Mouse (Mus musculus) liver, embryonic 13.5 days (tissue): Measurements from ENCODE around the gene Arhgap15. TPM values are rescaled to one million over a fixed set of nuclear protein-coding genes. Genes with fewer than 3 reads are reported as not detected.

Experiments
- ATAC-seq: fragments of 200-750 bp; cut with Nextera tagmentation; 2 replicates; pipeline ENCODE4 v1.8.0; 2017; ENCODE audit warnings: low read depth, mild to moderate bottlenecking, moderate number of reproducible peaks, moderate library complexity
- DNase-seq: peaks from one replicate; pipeline ENCODE4 v3.0.0; 2022
- H3K27ac ChIP-seq: fragments of 300-500 bp; sonication (generic); 2 replicates; pipeline ENCODE4 v1.5.1; 2015; ENCODE audit warnings: moderate library complexity, mild to moderate bottlenecking, inconsistent platforms
- H3K27me3 ChIP-seq: fragments of 300-500 bp; sonication (generic); 2 replicates; pipeline ENCODE4 v1.6.1; 2015; ENCODE audit warnings: mild to moderate bottlenecking, inconsistent platforms
- H3K36me3 ChIP-seq: fragments of 300-500 bp; sonication (generic); 2 replicates; pipeline ENCODE4 v1.6.1; 2015; ENCODE audit warnings: mild to moderate bottlenecking, inconsistent platforms
- H3K4me1 ChIP-seq: fragments of 300-500 bp; sonication (generic); replicated peaks from 2 replicates; pipeline ENCODE4 v1.6.1; 2015; ENCODE audit warnings: inconsistent platforms
- H3K4me2 ChIP-seq: fragments of 300-500 bp; sonication (generic); 2 replicates; pipeline ENCODE4 v1.6.1; 2015; ENCODE audit warnings: inconsistent platforms, mild to moderate bottlenecking, moderate library complexity
- H3K4me3 ChIP-seq: fragments of 300-500 bp; sonication (generic); replicated peaks from 2 replicates; pipeline ENCODE4 v1.5.1; 2015; ENCODE audit warnings: mild to moderate bottlenecking, inconsistent platforms
- H3K9ac ChIP-seq: fragments of 300-500 bp; sonication (generic); 2 replicates; pipeline ENCODE4 v1.6.1; 2015; ENCODE audit warnings: mild to moderate bottlenecking, inconsistent platforms
- H3K9me3 ChIP-seq: fragments of 300-500 bp; sonication (generic); replicated peaks from 2 replicates; pipeline ENCODE4 v1.6.1; 2016; ENCODE audit warnings: inconsistent platforms
- WGBS: fragments of 180-500 bp; shearing (Covaris S2); methylation state at CpG from one replicate; pipeline ENCODE4 v1.1.7; 2015; ENCODE audit not compliant: insufficient replicate concordance; 5-methylcytosine and 5-hydroxymethylcytosine counted together
- polyA plus RNA-seq: library from polyadenylated mRNA; unstranded; fragments of >200 nt; fragmentation: Nextera tagmentation; extraction: Ambion mirVana; gene quantifications from 2 replicates; pipeline ENCODE4 v1.2.1, GENCODE M21; 2015

The Arhgap15 gene
- polyA plus RNA-seq, 1 experiment from 2014 or later: 4.5 TPM

DNA sequence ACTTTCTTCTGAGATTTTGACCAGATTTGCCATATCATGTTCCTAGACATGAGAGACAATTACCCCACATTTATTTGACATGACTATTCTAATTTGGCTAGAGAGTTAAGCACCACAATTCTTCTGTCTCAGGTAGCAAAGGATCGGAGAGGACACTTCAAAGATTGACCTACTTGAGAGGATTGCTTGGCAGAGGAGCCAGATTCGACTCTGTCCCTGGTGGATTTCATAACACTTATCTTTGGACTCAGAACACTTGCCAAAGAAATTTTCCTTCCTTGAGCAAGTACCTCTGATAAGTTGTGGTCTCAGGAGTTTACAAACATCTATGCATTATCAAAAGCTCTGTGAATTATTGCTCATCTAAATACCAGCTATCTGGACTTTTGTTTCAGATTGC is 473.1 kb downstream of the Arhgap15 start:
- Histone ChIP-seq H3K9ac (no peak overlapping the region), H3K4me2 (no peak overlapping the region), H3K4me1 (no peaks in the 10 kb centered on the region), H3K27me3 (no peaks in the 10 kb centered on the region), H3K9me3 (no peaks in the 10 kb centered on the region), H3K36me3 (no peaks in the 10 kb centered on the region), H3K27ac (no peak overlapping the region), H3K4me3 (no peak overlapping the region)
- ATAC-seq (no peak), DNase-seq (no peak)
- WGBS: 54% methylated on average over 2 of the region's 2 CpGs

DNA sequence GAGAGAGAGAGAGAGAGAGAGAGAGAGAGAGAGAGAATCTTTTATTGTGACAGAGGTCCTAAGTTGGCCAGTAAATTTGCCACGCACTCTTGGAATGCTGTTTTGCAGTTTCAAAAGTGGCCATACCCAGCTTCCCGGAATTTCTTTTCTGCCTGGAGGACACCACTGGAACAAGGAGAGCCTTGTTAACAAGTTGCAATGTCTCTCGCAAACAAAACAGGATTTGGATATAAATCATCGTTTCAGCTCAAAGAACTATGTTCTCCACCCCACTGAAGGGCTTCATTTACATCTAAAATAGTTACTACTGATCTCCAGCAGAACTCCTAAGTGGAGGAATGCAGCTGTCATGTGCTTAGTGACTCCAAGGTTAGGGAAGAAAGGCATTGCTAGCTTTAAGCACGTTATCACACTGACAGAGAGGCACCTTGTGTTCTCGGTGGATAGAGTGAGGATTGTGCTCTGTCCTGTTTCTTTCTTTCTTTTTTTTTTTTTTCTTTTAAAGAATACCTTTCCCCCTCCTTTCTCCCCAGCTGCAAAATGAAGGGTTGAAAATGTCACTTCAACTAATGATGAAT is 473.6 kb downstream of the Arhgap15 start:
- H3K4me2 ChIP-seq: no peak overlapping the region
- no peak for ATAC-seq
- no peak overlapping the region for H3K4me3 ChIP-seq

GRCm38 (mm10) chr2:44234856-44235255 is 486.2 kb downstream of the Arhgap15 start:
- H3K4me1 ChIP-seq: no peaks in the 10 kb centered on the region
- H3K9ac ChIP-seq: no peak overlapping the region
- no peak overlapping the region for H3K4me2 ChIP-seq
- no peaks in the 10 kb centered on the region for H3K27me3 ChIP-seq
- H3K27ac ChIP-seq: no peak overlapping the region
- H3K4me3 ChIP-seq: no peak overlapping the region
- ATAC-seq (no peak), DNase-seq (no peak)
- WGBS: 68% methylated on average over 1 of the region's 1 CpGs
- no peaks in the 10 kb centered on the region for H3K36me3 ChIP-seq
- H3K9me3 ChIP-seq: no peaks in the 10 kb centered on the region

More for the DNA sequence above, 473.6 kb downstream of the Arhgap15 start:
- Histone ChIP-seq H3K4me1 (no peaks in the 10 kb centered on the region), H3K9me3 (no peaks in the 10 kb centered on the region), H3K27ac (no peak overlapping the region), H3K27me3 (no peaks in the 10 kb centered on the region), H3K36me3 (no peaks in the 10 kb centered on the region), H3K9ac (no peak overlapping the region)
- no peak for DNase-seq
- WGBS: 35% methylated on average over 6 of the region's 6 CpGs

DNA sequence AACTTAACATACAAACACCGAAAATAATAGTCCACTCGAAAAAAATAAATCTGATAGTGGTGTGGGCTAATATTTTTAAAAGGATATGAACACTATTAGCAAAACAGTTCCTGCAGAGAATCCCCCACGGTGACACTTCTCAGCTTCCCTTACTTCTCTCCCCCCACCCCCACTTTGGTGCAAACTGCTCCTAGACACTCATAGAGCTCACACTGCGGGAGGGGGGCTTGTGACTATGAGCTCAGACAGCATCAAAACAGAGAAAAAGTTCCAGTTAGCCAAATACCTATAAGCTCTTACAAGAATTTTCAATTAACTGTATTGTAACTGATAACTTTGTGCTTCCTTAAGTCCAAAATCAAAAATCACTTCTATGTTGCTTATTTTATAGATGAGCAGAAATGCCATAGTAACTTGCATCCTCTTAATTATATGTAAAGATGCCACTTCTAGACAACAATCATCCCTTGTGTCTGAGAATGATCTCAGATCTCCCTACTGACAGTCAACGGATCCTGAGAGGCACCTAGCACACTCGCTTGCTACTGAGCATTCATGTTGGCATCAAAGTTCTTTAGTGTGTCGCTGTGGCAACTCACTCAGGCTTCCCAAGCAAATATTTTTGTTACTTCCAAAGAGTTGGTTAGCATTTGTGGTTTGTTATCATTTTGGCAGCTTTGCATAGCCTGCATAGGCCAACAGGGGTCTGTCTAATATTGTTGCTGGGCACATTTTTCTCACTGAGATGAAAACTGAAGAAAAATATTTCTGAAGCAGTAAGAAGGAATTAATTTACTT is 493.2 kb downstream of the Arhgap15 start:
- H3K4me1 ChIP-seq: no peaks in the 10 kb centered on the region
- H3K9ac ChIP-seq: no peak overlapping the region
- 65% methylated on average over 7 of the region's 7 CpGs for WGBS
- no peak overlapping the region for H3K27ac ChIP-seq
- H3K9me3 ChIP-seq: no peaks in the 10 kb centered on the region
- no peaks in the 10 kb centered on the region for H3K36me3 ChIP-seq
- H3K4me2 ChIP-seq: no peak overlapping the region
- ATAC-seq (no peak), DNase-seq (no peak)
- no peak overlapping the region for H3K4me3 ChIP-seq
- H3K27me3 ChIP-seq: no peaks in the 10 kb centered on the region

- WGBS: 78% methylated on average over 15 of the region's 15 CpGs
Observed at GRCm38 (mm10) chr2:44242628-44243255, 494.1 kb downstream of the Arhgap15 start.

GRCm38 (mm10) chr2:44255343-44255742 is 506.7 kb downstream of the Arhgap15 start:
- Histone ChIP-seq H3K36me3 (no peaks in the 10 kb centered on the region), H3K9me3 (no peaks in the 10 kb centered on the region), H3K4me2 (no peak overlapping the region), H3K27ac (no peak overlapping the region), H3K9ac (no peak overlapping the region), H3K4me3 (no peak overlapping the region), H3K27me3 (no peaks in the 10 kb centered on the region), H3K4me1 (no peaks in the 10 kb centered on the region)
- DNase-seq (no peak), ATAC-seq (no peak)
- WGBS: 65% methylated on average over 4 of the region's 4 CpGs

More at GRCm38 (mm10) chr2:44242628-44243255, 494.1 kb downstream of the Arhgap15 start:
- Histone ChIP-seq H3K9me3 (no peaks in the 10 kb centered on the region), H3K9ac (no peak overlapping the region), H3K4me3 (no peak overlapping the region), H3K27me3 (no peaks in the 10 kb centered on the region), H3K4me2 (no peak overlapping the region), H3K27ac (no peak overlapping the region), H3K36me3 (no peaks in the 10 kb centered on the region), H3K4me1 (no peaks in the 10 kb centered on the region)
- DNase-seq (no peak), ATAC-seq (no peak)

DNA sequence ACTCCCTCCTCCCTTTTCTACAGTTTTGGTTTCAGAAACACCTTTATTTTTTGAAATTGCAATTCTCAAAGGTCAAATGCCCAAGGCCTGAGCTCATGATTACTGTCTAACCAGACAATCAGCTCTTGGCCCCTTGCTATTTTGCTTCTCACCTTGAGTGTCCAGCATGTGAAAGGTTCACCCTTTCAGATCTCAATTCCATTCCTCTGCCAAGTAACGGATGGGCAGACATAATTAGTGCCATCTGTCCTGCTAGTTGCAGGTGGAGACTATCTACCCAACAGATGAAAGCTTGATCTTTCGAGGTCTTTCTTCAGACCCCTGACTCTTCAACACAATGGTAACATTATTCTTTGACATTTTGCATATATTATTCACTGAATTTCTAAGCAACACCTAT is 509.3 kb downstream of the Arhgap15 start:
- Histone ChIP-seq H3K36me3 (no peaks in the 10 kb centered on the region), H3K9ac (no peak overlapping the region), H3K4me2 (no peak overlapping the region), H3K4me3 (no peak overlapping the region), H3K27ac (no peak overlapping the region), H3K27me3 (no peaks in the 10 kb centered on the region), H3K9me3 (no peaks in the 10 kb centered on the region), H3K4me1 (no peaks in the 10 kb centered on the region)
- WGBS: 66% methylated on average over 2 of the region's 2 CpGs
- ATAC-seq: no peak
- DNase-seq: no peak

DNA sequence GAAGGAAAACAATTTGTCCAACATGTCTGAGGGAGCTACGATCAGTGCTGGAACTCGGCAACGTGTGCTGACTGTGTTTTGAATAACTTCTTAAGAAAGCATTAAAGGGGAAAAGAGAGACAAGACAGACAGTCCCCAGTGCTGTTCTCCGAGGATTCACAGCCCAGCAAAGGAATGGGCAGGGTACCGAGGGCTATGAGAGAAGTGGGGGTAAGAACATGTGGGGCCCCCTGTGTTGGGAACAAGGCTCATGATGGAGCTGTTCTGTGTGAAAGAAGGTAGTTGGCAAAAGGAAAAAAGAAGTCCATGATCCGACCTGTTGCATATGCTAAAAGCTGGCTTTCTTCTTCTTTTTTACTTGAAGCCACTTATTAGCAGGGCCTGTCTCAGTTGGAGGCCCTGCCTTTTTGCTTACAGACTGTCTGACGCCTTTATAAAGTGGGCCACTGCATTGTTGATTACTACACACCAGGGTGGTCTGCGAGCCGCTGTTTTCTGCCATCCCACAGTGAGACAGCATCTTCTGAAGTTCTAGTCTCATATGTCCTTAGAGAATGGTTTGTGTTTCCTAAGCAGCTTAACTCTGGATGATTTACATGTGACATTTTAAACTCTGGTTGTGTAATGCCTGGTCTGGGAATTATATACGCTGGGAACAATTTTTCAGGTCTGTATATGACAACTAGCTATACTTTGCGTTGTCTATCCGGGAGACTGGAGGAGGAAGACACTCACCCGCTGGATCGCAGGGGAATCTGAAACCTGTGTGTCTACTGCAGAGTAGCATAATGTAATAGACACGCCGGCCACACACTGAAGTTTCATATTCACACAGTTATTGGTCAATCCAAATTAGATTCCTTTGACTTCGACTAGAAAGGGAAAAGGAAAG is 523.1 kb downstream of the Arhgap15 start:
- no peak overlapping the region for H3K27ac ChIP-seq
- H3K9ac ChIP-seq: no peak overlapping the region
- no peak overlapping the region for H3K4me3 ChIP-seq
- ATAC-seq: no peak
- H3K27me3 ChIP-seq: no peaks in the 10 kb centered on the region
- H3K4me2 ChIP-seq: no peak overlapping the region
- no peak for DNase-seq
- H3K9me3 ChIP-seq: no peaks in the 10 kb centered on the region
- H3K36me3 ChIP-seq: no peaks in the 10 kb centered on the region
- no peaks in the 10 kb centered on the region for H3K4me1 ChIP-seq
- WGBS: 68% methylated on average over 17 of the region's 17 CpGs

DNA sequence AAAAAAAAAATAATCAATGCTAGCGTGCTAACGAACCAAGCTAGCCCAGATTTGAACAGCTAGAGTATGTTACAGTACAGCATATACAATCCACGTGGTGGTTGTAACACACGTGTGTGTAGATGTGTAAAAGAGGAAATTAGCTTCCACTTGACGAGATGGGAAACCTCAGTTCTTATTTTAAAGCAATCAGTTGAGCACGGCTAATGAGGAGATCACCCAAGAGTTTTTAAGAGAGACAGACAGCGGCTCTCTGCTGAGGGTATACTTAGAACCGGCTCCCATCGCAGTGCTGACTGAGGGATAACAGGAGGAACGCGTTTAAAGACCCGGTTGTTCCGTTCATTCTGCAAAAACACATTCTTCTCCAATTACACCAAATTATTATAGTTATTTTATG is 524.0 kb downstream of the Arhgap15 start:
- DNase-seq: no peak
- no peak overlapping the region for H3K4me3 ChIP-seq
- H3K27me3 ChIP-seq: no peaks in the 10 kb centered on the region
- WGBS: 72% methylated on average over 13 of the region's 13 CpGs
- no peak overlapping the region for H3K9ac ChIP-seq
- H3K4me2 ChIP-seq: no peak overlapping the region
- H3K4me1 ChIP-seq: no peaks in the 10 kb centered on the region
- H3K36me3 ChIP-seq: no peaks in the 10 kb centered on the region
- ATAC-seq: no peak
- H3K9me3 ChIP-seq: no peaks in the 10 kb centered on the region
- H3K27ac ChIP-seq: no peak overlapping the region

- H3K27ac ChIP-seq: no peak overlapping the region
Observed at GRCm38 (mm10) chr2:44274425-44274824, 525.8 kb downstream of the Arhgap15 start.

DNA sequence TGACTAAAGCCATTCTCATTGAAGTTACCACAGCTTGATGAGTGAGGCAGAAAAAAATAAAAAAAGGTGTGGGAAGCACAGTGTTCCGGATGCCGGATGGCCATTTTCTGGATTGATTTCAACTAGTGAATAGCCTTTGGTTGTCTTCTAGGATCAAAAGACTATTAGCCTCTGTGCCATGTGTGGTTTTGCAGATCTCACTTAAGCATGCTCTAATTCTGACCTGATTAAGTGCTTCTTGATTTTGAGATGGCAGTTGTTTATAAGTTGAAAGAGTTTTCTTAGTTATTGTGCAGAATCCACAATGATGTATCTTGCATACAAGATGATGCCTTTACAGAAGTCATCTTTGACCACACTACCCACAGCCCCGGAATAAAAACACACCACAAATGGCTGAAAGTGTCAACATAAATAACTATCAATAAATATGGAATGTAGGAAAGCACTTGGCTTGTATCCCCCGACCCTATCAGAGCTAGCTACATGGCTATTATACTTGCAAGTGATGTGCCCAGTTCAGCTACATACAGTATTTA is 537.6 kb downstream of the Arhgap15 start:
- H3K27me3 ChIP-seq: no peaks in the 10 kb centered on the region
- no peak for DNase-seq
- no peak overlapping the region for H3K27ac ChIP-seq
- 70% methylated on average over 4 of the region's 4 CpGs for WGBS
- no peaks in the 10 kb centered on the region for H3K9me3 ChIP-seq
- no peak for ATAC-seq
- no peak overlapping the region for H3K4me2 ChIP-seq
- no peaks in the 10 kb centered on the region for H3K4me1 ChIP-seq
- no peaks in the 10 kb centered on the region for H3K36me3 ChIP-seq
- H3K9ac ChIP-seq: no peak overlapping the region
- H3K4me3 ChIP-seq: no peak overlapping the region

More at GRCm38 (mm10) chr2:44274425-44274824, 525.8 kb downstream of the Arhgap15 start:
- H3K4me2 ChIP-seq: no peak overlapping the region
- ATAC-seq: no peak
- 66% methylated on average over 3 of the region's 3 CpGs for WGBS
- no peak overlapping the region for H3K9ac ChIP-seq
- H3K36me3 ChIP-seq: no peaks in the 10 kb centered on the region
- H3K4me1 ChIP-seq: no peaks in the 10 kb centered on the region
- DNase-seq: no peak
- H3K27me3 ChIP-seq: no peaks in the 10 kb centered on the region
- H3K9me3 ChIP-seq: no peaks in the 10 kb centered on the region
- H3K4me3 ChIP-seq: no peak overlapping the region
